Mouse (Mus musculus) small intestine, adult 2 months (tissue): ENCODE measurements around the gene Tuba1a. TPM values are rescaled to one million over a fixed set of nuclear protein-coding genes. Genes with fewer than 3 reads are reported as not detected.
"Not testable (repeated sequence)": the region's sequence is repeated elsewhere in the genome, so short reads cannot be mapped to it uniquely, and the experiment has no call there.

Source experiments
- H3K27ac ChIP-seq: fragments of 200-500 bp; 2 replicates; pipeline ENCODE4 v1.5.1; 2012; ENCODE audit warnings: low read depth, low read length, control low read depth, inconsistent platforms; ENCODE audit not compliant: insufficient read depth
- H3K27me3 ChIP-seq: fragments of 200-500 bp; 2 replicates; pipeline ENCODE4 v1.6.1; 2012; ENCODE audit warnings: mild to moderate bottlenecking, moderate library complexity, low read length, inconsistent platforms; ENCODE audit not compliant: control insufficient read depth, insufficient read depth
- H3K36me3 ChIP-seq: fragments of 200-500 bp; 2 replicates; pipeline ENCODE4 v1.6.1; 2012; ENCODE audit warnings: mild to moderate bottlenecking, low read length, control low read depth, inconsistent platforms; ENCODE audit not compliant: control insufficient read depth, insufficient read depth
- H3K4me1 ChIP-seq: fragments of 200-500 bp; 2 replicates; pipeline ENCODE4 v1.6.1; 2012; ENCODE audit warnings: low read length, inconsistent platforms, mixed read lengths; ENCODE audit not compliant: control insufficient read depth, insufficient read depth, insufficient read length
- H3K4me3 ChIP-seq: fragments of 200-500 bp; 2 replicates; pipeline ENCODE4 v1.5.1; 2012; ENCODE audit warnings: low read depth, mild to moderate bottlenecking, control low read depth, inconsistent platforms, low read length, moderate library complexity
- CTCF ChIP-seq: fragments of 200-500 bp; IDR thresholded peaks from 2 replicates; pipeline ENCODE4 v1.5.1; 2012; ENCODE audit warnings: low read depth, mild to moderate bottlenecking, control low read depth, inconsistent platforms, low read length, moderate library complexity, mixed read lengths; ENCODE audit not compliant: insufficient replicate concordance, insufficient read length; ENCODE audit errors: extremely low read depth
- POLR2A ChIP-seq: fragments of 200-500 bp; IDR thresholded peaks from 2 replicates; pipeline ENCODE4 v1.6.1; 2012; ENCODE audit warnings: low read depth, mild to moderate bottlenecking, control low read depth, inconsistent platforms, low read length, moderate library complexity
- WGBS: fragments of 180-500 bp; shearing (Covaris S2); methylation state at CpG from one replicate; pipeline ENCODE4 v1.1.7; 2018; 5-methylcytosine and 5-hydroxymethylcytosine counted together
- polyA plus RNA-seq: library from polyadenylated mRNA; depleted of rRNA; stranded (reverse); fragments of >200 nt; gene quantifications from 2 replicates; pipeline ENCODE4 v1.2.3, GENCODE M21; 2012

Gene Tuba1a
- polyA plus RNA-seq, 1 experiment: 99.6 TPM

GRCm38 (mm10) chr15:98976763-98977758 lies 23.6 kb upstream of the Tuba1a start:
- H3K27ac ChIP-seq: no peak overlapping the region
- no peaks in the 10 kb centered on the region; the same call in 1 of the 2 replicates for H3K27me3 ChIP-seq
- no peak overlapping the region for H3K4me3 ChIP-seq
- TF ChIP-seq CTCF (no peak), POLR2A (no peak)
- 83% methylated on average over 21 of the region's 21 CpGs for WGBS
- H3K36me3 ChIP-seq: no peaks in the 10 kb centered on the region
- H3K4me1 ChIP-seq: no peaks in the 10 kb centered on the region

DNA sequence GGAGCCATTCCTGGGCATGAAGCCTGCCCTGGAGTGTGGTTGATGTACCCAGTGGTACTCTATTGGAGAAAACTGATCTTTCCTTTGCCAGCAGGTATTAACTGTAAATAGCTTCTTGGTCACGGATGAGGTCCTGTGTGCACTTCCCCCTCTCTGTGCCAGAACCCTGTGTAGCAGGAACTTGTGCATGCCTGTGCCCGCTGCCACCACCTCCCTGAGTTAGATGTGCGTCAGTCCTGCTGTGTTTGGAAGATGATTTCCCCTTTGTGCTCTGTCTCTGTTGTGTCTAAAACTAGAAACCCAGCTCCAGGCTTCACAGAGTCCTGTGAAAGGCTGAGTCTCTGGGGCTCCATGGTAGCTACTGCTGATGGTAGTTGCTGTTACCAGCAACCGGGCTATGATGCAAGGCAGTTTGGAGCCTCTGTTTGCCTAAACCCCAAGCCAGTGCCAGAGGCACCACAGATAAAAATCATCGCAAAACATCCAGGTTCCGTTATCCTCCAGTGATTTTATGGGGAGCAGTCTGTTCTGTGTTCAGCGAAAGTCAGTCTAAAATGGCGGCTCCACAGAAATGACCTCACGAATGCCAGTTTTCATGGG lies 19.6 kb upstream of the Tuba1a start:
- WGBS: 85% methylated on average over 9 of the region's 9 CpGs
- TF ChIP-seq CTCF (no peak), POLR2A (no peak)
- Histone ChIP-seq H3K4me1 (no peaks in the 10 kb centered on the region), H3K27ac (no peak overlapping the region), H3K4me3 (no peak overlapping the region), H3K36me3 (no peaks in the 10 kb centered on the region), H3K27me3 (no peaks in the 10 kb centered on the region; the same call in 1 of the 2 replicates)

DNA sequence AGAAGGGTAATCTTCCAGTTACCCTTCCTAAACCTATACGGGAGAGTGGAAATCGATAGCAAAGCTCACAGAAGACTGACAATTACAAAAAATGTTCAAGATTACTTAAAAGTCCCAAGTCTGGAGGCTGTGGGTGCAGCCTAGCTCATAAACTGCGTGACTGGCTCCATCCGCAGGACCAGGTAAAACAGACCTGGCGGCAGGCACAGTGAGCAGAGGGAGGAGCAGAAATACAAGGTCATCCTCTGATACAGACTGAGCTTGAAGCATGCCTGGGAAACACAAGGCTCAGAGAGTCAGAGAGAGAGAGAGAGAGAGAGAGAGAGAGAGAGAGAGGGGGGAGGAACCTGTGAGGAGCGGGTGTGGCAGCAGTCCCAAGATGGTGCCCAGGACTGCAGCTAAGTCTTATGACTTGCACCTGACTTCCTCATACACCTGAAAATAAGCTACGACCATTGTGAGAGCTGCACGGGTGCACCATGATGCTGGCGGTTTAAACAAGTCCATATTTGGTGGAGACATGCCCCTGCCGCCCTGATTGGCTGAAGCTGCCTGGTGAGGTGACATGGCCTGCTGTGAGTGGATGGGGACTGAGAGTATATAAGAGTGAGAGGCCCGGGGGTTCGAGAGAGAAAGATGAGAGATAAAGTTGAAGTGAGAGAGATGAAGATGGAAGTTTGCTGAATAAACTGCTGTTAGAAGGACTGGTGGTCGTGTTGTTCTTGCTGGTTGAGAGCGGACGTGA lies 18.2 kb upstream of the Tuba1a start:
- H3K27me3 ChIP-seq, H3K27ac ChIP-seq, H3K36me3 ChIP-seq, H3K4me3 ChIP-seq, H3K4me1 ChIP-seq: not testable (repeated sequence)
- WGBS: 52% methylated on average over 15 of the region's 15 CpGs

DNA sequence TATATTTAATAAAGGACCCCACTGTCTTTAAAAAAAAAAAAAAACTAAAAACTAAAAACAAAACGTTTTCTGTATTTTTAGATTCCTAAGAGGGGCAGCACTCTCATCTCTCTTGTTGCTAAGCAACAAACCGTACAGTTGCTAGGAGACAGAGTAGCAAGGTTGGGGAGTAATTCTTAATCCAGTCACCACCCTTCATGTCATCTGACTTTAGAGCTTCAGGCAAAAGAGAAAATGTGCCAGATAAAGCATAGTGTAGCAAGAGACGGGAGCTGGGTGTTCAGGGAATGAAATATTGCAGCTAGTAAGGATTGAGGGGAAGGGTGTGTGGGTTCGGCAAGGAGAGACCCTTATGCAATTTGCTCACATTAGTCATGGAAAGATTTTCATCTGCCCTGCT lies 17.6 kb upstream of the Tuba1a start:
- TF ChIP-seq POLR2A (no peak), CTCF (no peak)
- H3K27ac ChIP-seq: no peak overlapping the region
- 40% methylated on average over 4 of the region's 4 CpGs for WGBS
- no peak overlapping the region for H3K4me3 ChIP-seq
- H3K27me3 ChIP-seq: no peaks in the 10 kb centered on the region
- H3K4me1 ChIP-seq: no peaks in the 10 kb centered on the region
- no peaks in the 10 kb centered on the region for H3K36me3 ChIP-seq

- H3K27ac ChIP-seq: no peak overlapping the region
- no peaks in the 10 kb centered on the region for H3K27me3 ChIP-seq
- H3K4me1 ChIP-seq: no peaks in the 10 kb centered on the region
- H3K36me3 ChIP-seq: no peaks in the 10 kb centered on the region
- H3K4me3 ChIP-seq: no peak overlapping the region
- 56% methylated on average over 16 of the region's 16 CpGs for WGBS
- TF ChIP-seq CTCF: no peak
- TF ChIP-seq POLR2A: no peak
These were observed 16.0 kb upstream of the Tuba1a start for GRCm38 (mm10) chr15:98969372-98970101.

GRCm38 (mm10) chr15:98968701-98969371 lies 15.3 kb upstream of the Tuba1a start:
- H3K4me3 ChIP-seq: no peak overlapping the region
- H3K27ac ChIP-seq: 0 out of 2 replicates have a peak overlapping the region, but pooled peaks have one; percentile 2
- TF ChIP-seq CTCF: no peak
- no peak for TF ChIP-seq POLR2A
- no peaks in the 10 kb centered on the region for H3K27me3 ChIP-seq
- no peaks in the 10 kb centered on the region for H3K36me3 ChIP-seq
- WGBS: 59% methylated on average over 12 of the region's 12 CpGs
- no peaks in the 10 kb centered on the region for H3K4me1 ChIP-seq
